Mouse (Mus musculus) frontal cortex, postnatal 14 days (tissue): ENCODE measurements around the gene Tfcp2.

Experiments
- DNase-seq, 2 experiments: peaks; one replicate each; pipeline ENCODE4 v3.0.0; 2022; ENCODE audit warnings: low spot score in 2 of 2

The Tfcp2 gene

DNA sequence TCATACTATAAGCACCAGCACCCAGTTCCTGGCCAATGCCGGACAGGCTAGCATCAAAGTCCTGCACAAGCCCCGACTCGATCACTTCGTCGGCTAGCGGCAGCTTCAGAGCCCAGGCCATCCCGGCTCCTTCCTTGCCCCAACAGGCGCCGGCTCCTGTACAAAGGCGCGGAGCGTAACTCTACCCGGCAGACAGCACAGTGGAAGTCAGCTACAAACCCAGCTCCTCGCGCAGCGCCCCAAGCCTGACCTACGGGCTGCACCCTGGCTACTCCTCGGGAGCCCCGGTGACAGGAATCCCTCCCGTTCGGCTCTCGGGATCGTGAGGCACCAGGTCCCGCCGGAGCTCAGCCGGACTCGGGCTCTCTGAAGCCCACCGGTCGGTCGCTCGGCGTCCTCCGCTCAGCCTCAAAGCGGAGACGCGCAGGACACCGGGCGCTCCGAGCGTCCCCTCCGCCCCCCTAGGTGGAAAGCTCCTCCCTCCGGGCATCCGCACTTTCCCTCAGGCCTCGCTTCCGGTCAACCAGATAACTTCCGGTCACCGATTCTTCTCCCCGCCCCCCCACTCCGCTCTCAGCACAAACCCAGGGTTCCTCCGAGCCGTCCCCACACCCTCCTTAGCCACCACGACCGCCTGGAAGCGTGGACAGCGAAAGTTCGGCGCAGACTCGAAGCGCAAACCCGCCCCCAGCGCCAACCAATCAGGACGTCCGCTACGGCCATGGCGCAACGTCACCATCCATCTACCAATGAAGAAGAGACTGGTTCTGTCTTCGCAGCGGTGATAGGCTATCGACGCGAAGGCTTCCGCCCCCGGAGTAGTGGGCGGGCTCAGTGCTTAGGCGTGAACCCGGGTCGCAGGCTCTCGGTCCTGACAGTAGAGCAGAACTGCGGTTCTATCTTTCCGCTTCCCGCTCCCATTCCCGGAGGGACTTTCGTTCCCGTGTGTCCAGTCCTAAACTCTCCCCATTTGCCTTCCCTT lies at the start of gene Tfcp2:
Tfcp2 (minus strand) TSS at position 683 of the 982 bp plus-strand sequence.
- peak; percentile 98 to 99 for DNase-seq

DNA sequence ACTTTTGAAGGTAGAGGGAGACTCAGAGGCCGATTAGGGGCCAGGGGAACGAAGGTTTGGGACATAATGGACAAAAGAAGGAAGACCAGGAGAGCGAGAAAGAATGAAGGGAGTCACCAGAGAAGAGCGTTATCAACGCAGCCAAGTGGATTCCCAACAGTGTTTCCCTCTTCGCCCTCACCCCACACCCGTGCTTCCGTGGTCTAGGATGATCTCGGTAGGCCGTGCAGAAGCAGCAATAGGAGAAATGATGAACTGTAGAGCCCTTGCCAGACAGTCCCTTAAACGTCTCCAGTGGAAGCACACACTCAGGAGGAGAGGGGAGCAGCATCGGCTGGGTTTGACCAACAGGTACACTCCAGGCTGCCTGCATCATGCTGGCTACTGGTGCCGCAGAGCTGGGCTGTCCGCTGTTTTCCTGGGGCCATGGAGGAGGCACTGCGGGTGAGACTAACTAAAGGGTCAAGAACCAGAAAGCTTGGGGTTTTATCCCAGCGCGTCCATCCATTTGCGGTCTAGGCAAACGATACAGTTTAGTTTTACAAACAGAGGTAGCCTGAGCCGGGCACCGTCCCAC lies 49.0 kb upstream of the Tfcp2 start:
- no peak for DNase-seq

DNA sequence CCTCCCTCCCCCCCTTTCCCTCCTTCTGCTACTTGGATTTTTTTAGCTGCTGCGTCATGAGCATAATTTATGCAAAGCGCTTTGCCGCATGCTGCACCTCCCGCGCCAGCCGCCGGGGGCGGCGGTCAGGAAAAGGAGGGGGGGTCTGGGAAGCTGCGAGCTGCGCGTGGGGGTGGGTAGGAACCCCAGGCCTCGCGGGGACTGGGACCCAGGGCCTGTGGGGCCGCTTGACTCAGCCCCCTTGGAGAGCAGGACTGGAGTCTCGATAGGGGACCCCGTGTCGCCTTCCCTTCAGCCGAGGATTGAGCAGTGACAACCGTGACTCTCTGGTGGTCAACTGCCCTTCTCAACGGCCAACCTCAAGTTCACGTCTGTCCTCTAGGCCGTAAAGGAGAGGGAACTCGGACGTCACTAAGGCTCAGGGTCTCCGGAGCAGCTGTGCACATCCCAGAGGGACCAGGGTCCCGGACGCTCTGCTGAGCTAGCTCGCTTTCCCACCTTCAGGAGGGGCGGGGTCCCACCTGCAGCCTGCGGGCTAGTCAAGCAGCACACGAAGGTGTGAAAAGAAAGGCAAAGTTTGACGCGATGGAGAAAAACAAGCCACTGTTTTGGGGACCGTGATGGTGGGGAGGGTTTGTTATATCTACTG lies 48.4 kb upstream of the Tfcp2 start:
- DNase-seq, result peak; percentile 55 to 64

DNA sequence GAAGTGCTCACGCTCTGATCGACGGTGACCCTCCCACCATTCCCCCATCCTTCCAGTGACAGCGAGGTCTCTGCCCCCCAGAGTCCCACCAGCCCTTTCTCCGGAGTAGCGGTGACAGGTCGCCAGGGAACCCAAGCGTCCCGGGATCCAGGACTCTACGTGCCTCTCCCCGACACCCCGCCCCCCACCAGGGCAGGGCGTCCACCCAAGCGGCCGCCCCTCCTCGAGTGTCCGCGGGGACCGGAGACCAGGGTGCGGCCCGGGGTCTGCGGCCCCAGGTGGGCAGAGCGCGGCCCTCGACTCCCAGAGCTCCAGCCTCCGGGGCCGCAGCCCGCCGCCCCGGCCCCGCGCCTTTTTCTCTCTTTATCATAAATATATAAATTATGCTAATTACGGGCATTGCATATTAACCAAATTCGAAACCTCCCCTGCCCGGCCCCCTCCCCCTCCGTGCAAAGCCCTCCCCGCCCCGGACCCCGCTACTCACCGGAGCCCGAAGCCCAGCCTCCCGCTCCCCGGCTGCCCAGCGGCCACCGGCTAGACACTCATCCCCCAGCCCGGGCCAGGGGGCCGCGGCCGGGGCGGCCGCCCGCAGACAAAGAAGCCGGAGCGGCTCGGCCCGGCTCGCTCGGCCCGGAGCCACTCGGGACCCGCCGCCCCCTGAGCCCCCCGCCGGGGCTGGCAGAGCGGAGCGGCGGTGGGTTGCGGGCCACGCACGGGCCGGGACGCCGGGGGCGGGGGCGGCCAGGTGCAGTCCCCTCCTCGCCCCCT lies 47.7 kb upstream of the Tfcp2 start, which contains the start of gene Pou6f1:
Pou6f1 (minus strand) TSS at position 709 of the 771 bp plus-strand sequence.
- DNase-seq, result peak in 1 of 2 experiments; percentile 26

DNA sequence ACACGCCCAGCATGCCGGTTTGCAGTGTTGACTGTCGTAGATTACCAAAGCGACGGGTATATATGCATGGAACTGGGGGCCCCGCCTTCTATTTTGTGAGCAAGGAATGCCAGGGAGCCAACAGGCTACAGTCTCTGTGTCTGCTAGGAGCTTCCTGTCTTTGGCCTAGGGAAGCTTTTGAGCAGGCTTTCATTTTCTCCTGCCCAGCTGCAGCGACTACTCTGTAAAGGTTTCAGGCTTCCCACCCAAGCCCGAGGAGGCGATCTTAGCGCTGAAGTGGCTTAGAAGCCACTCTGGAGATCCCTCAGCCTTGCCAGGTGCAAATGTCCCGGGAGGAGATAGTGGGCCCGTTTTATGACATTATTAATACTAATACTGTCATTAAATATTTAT lies 47.1 kb upstream of the Tfcp2 start:
- DNase-seq, result peak; percentile 27 to 34

DNA sequence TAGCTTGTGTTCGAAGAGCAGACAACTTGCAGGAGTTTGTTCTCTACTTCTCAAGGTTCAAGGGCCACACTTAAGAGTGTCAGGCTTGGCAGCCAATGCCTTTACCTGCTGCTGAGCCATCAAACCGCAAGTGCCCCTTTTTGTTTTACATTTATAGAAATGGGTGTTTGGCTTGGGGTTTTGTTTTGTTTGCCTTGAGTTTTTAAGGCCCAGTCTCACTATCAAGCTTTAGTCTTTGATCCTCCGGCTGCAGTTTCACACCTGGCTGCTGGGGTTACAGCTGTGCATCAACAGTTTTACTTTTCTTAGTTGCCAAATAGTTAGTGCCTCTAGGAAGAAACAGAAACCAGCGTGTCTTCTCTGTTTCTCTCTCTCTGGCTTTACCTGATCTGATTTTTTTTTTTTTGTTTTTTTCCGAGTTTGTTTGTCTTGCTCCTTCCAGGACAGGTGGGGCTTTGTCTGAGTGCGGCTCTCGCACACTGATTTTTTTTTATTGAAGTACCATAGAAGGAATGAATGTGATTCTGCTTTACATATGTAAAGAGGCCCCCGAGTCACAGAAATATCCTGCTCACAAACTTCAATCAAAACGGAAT lies 46.6 kb upstream of the Tfcp2 start:
- DNase-seq, result no peak

DNA sequence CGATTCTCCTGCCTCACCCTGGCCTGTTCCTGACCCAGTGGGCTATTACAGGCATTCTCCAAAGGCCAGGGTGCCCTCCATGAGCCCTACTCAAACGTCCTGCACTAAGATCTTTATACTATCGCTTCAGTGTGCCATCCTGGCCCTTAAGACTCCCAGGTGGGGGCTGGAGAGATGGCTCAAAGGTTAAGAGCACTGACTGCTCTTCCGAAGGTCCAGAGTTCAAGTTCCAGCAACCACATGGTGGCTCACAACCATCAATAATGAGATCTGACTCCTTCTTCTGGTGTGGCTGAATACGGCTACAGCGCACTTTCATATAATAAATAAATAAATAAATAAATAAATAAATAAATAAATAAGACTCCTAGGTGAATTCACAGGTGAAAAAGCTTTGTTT lies 41.0 kb upstream of the Tfcp2 start:
- DNase-seq, result no peak

DNA sequence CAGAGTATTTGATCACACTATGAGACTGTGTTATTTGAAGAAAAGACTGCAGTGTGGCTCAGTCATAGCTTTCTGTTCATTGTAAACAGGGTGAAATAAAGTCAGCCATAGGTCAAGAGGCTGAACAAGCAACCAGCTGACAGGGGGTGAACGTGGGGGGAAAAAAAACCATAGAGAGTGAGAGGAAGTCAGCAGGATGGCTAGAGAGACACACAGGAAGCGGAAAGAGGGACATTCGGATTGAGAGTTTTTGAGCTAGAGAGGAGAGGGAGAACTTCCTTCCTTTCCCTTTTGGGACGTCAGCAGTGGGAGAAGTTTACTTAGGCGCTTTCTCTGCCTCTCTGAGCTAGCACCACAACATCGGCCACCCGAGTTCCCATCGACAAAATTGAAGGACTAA lies 38.6 kb upstream of the Tfcp2 start:
- DNase-seq, result no peak

DNA sequence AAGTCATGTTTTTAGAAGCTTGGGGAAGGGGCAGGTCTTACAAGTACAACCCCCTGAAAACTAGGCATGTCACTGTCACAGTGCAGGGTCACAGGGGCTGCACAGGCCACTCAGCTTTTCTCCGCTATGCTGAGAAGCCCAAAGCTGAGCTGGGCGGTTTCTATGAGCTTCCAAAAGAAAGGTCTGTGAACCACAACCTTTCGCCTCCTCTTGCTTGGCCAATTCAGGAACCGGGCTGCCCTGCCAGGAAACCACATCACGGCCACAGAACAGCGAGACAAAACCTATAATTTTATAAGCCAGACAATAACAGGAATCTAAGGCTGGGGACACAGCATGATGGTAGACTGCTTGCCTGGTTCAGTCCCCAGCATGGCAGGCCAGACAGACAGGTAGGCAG lies 36.5 kb upstream of the Tfcp2 start:
- DNase-seq, result no peak

DNA sequence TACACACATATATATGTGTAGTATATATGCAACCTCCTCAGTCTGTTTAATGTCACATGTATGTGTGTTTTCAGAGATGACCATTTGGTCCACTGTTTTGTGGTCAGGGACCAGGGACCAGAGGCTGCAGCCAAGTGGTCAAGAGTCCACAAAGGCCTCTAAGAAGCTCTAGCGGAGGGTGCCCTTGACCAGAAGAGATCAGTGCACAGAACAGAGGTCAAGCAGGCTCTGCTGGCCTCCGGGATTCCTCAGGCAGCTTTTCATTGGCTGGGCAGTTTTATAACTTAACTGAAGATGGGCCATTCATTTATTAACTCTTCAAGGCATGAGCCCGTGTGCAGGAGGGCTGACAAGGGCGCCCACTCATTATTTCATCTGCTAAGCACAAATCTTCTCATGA lies 35.4 kb upstream of the Tfcp2 start:
- DNase-seq, result no peak

DNA sequence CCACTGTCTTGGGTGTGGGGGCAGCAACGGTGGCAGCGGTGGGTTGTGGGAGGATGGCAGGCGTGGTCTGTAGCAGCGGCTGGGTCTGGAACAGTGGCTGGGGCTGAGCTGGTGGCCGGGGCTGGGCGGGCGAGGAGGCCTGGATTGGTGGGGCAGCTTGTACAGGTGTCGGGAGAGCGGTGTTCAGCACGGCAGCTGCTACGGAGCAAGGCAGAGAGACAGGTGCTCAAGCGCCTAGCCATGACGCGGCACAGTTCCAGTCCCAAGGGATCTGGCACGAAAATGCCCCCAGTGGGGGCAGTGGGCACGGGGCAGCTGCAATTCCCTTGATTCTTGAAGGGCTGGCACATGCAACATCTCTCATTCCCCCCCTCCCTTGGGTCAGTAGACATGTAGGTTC lies 34.1 kb upstream of the Tfcp2 start:
- DNase-seq, result no peak

DNA sequence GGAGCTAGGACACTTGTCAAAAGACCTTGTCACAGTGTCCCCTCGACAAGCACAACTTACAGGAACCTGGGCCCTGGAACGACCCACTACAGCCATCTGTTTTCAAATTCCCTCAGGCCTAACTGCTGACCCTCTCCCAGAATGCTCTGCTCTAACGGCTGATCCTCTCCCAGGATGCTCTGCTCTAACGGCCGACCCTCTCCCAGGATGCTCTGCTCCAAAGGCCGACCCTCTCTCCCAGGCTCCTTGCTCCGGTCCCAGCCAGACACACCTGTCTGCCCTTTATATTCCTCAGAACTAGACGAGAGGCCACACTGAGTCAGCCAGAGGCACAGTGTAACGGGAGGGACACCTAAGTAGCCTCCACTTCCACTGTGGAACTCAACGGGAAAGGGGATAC lies 28.3 kb upstream of the Tfcp2 start:
- no peak for DNase-seq

DNA sequence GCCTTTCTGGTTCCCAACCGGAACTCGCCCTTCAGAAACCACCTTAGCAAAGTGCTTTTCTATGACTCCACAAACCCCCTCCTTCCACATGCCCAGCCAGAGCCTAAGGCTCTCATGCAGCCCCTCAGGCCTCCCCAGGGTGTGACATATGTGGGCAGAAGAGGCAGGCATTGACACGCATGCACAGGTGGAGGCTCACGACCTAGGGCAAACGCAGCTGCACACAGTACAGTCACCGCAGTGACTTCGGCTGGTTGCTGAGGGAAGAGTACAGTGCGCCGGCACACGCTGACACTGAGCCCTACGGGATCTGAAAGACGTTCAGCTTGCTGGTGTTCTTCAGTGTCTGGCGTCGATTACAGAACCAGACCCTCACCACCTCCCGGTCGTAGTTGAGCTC lies 26.2 kb upstream of the Tfcp2 start:
- no peak for DNase-seq

DNA sequence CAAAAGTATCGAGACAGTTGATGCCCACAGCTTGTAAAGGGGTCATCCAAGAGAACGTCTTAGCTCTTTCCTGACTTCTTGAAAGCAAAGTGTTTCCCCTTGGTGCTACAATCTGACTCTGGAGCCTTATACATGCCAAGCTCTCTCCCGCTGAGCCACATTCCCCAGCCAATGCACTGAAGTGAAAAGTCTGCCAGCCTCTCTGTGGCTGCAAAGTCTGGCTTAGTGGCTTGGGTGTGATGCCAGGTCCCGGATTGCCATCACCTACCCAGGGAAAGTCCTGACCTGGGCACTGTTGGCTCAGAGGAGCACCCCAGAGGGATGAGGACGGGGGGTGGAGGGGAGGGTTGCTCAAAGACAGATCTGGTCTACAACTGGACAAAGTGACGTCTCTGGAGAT lies 25.0 kb upstream of the Tfcp2 start:
- DNase-seq, result no peak

DNA sequence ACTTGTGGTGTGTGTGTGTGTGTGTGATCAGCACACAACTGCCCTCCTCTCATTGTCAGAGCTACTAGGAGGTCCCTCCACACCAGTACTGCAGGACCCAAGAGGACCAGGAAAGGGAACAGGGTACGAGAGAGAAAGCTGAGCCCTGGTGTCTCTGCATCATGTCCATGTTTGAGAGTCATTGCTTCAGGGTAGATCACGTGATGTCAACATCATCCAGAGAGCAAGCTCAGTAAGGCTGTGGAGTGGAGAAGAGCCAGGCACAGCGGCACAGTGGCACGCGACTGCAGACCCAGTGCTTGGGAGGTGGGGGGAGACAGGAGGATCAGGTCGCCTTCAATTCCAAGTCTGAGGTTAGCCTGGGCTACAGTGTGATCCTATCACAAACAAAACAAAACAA lies 24.6 kb upstream of the Tfcp2 start:
- no peak for DNase-seq

DNA sequence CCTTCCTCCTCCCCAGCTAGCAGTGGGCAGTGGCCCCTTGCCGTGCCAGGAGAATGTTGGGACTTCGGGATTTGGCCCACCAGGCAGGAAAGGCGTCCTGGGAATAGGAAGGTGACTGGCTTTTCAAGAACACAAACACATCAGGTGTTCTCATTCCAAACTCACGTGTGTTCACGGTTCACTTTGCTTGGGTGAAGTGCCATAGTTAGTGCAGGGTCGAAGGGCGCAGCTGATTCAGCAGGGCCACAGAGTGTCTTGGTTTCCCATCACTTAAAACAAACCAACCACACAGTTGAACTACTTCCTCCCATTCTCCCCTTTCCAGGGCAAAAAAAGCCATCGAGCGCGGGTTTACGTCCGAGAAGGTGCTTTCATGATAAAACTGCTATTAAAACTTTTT lies 23.6 kb upstream of the Tfcp2 start:
- DNase-seq, result no peak

DNA sequence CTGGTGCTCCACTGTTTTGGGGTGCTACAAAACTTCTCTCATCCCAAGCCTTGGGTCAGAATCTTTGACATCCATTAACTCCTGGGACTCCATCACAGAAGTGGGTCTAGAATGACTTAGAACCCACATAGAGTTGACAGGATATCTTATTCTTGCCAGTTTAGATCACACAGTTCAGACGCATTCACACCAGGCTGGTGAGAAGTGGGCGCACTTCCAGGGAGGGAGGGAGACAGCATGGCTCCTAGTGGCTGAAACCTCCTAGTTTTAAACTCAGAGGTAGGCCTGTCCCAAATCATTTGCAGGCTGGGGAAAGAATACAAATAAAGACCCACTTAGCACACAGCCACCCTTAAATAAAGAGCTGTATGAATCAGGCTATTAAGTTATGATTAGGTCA lies 22.6 kb upstream of the Tfcp2 start:
- DNase-seq, result no peak

DNA sequence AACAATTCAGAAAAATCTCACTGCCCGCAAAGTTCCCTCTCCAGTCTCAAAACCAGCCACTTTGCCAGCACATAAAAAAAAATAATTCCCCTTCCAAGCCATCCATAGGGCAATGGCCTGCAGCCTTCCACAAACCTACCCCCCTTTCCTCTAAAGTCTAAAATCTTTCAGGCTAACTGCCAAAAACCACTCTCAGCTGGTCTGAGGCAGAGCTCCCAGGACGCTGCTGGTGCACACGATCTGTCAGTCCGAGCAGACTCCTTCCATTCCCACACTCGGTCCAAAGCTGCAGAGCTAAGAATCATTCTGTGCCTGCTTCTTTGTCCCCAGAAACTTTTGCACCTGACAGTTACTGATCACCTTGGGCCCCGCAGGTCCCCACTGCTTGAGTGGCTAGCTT lies 22.1 kb upstream of the Tfcp2 start:
- no peak for DNase-seq

DNA sequence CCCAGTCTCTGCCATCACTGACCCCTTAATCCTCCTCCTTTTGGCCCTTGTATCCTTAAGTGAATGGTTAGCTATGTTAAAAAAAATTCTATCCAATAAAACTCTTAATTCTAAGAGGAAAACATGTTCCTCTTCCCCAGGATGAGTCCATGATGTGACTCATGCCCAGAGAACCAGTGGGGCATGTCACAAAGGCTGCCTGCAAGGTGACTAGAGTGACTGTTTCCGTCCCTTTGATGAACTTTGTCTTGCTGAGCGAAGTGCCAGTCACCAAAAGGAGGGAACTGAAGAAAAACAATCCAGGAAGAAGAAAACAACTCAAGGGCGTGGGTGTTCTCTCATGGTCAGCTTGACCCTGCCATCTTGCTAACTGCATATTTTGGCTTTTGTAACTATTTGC lies 17.4 kb upstream of the Tfcp2 start:
- DNase-seq, result no peak

DNA sequence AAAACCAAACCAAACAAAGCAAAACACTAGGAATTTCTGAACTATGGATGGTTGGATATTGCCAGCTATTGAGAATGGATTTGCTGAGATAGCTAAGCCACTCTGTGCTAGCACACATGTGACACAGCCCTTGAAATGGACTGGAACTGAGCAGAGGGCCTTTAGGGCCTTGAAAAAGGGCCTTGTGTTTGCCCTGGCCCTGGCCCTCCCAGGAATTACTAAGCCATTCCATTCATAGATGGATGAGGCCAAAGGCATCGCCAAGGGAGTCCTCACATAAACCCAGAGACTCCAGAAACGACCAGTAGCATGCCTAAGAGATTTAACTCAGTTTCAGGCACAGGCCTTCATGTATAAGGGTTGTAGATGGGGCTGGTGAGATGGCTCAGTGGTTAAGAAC lies 14.7 kb upstream of the Tfcp2 start:
- no peak for DNase-seq

DNA sequence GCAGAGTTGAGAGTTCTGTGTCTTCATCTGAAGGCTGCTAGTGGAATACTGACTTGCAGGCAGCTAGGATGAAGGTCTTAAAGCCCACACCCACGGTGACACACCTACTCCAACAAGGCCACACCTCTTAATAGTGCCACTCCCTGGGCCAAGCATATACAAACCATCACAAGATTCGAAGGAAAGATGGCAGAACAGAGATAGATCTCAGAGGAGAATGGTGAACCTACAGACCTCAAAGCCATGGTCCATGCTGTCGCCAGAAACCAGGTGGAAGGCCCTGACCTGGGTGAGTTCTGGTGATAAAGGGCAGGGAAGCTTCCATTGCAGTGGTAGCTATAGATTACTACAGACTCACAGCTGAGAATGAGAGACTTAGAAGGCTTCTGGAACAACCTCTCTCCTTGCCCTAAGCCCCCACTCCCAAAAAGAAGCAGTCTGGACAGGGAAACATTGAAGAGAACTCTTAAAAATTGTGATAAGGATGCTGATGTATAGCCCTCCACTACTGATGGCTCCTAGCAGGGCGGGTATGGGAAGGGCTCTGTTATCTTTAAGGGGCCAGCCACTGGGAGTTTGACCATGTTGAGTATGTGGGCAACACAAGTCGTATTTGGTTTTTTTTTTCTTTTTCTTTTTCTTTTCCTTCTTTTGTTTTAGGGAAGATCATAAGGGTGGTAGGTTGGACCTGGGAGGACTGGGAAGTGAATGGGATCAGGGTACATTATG lies 6.1 kb upstream of the Tfcp2 start:
- DNase-seq, result no peak
